Mouse (Mus musculus) hindbrain, embryonic 16.5 days (tissue): ENCODE results near the gene Lgi4. TPM values are rescaled to one million over a fixed set of nuclear protein-coding genes. Genes with fewer than 3 reads are reported as not detected.

Experiments
- ATAC-seq: fragments of 200-750 bp; cut with Nextera tagmentation; 2 replicates; pipeline ENCODE4 v1.8.0; 2017; ENCODE audit warnings: moderate TSS enrichment, moderate library complexity
- H3K27ac ChIP-seq: fragments of 300-500 bp; sonication (generic); 2 replicates; pipeline ENCODE4 v1.5.1; 2014; ENCODE audit warnings: low read depth, mild to moderate bottlenecking, control low read depth, low read length, moderate library complexity
- H3K27me3 ChIP-seq: fragments of 300-500 bp; sonication (generic); replicated peaks from 2 replicates; pipeline ENCODE4 v1.6.1; 2014; ENCODE audit warnings: low read length; ENCODE audit not compliant: control insufficient read depth, insufficient read depth
- H3K36me3 ChIP-seq: fragments of 300-500 bp; sonication (generic); 2 replicates; pipeline ENCODE4 v1.6.1; 2014; ENCODE audit warnings: mild to moderate bottlenecking, low read length, moderate library complexity, mixed read lengths; ENCODE audit not compliant: control insufficient read depth, insufficient read depth
- H3K4me1 ChIP-seq: fragments of 300-500 bp; sonication (generic); 2 replicates; pipeline ENCODE4 v1.6.1; 2014; ENCODE audit warnings: low read depth, low read length; ENCODE audit not compliant: control insufficient read depth, insufficient read depth
- H3K4me2 ChIP-seq: fragments of 300-500 bp; sonication (generic); 2 replicates; pipeline ENCODE4 v1.6.1; 2014; ENCODE audit warnings: mild to moderate bottlenecking, low read length, control low read depth, moderate library complexity
- H3K4me3 ChIP-seq: fragments of 300-500 bp; sonication (generic); 2 replicates; pipeline ENCODE4 v1.5.1; 2014; ENCODE audit warnings: mild to moderate bottlenecking, low read length, control low read depth, moderate library complexity
- H3K9ac ChIP-seq: fragments of 300-500 bp; sonication (generic); 2 replicates; pipeline ENCODE4 v1.6.1; 2014; ENCODE audit warnings: low read depth, mild to moderate bottlenecking, control low read depth, low read length, moderate library complexity
- H3K9me3 ChIP-seq: fragments of 300-500 bp; sonication (generic); 2 replicates; pipeline ENCODE4 v1.6.1; 2014; ENCODE audit warnings: mild to moderate bottlenecking, low read length, moderate library complexity; ENCODE audit not compliant: control insufficient read depth
- WGBS: fragments of 180-500 bp; shearing (Covaris S2); extraction: QIAGEN DNeasy Blood & Tissue Kit; methylation state at CpG from one replicate; pipeline ENCODE4 v1.1.7; 2014; 5-methylcytosine and 5-hydroxymethylcytosine counted together
- polyA plus RNA-seq: library from polyadenylated mRNA; unstranded; fragments of >200 nt; fragmentation: Nextera tagmentation; extraction: Ambion mirVana; gene quantifications from 2 replicates; pipeline ENCODE4 v1.2.1, GENCODE M21; 2015

Lgi4 gene
- polyA plus RNA-seq, 1 experiment from 2014 or later = 0.65 TPM

DNA sequence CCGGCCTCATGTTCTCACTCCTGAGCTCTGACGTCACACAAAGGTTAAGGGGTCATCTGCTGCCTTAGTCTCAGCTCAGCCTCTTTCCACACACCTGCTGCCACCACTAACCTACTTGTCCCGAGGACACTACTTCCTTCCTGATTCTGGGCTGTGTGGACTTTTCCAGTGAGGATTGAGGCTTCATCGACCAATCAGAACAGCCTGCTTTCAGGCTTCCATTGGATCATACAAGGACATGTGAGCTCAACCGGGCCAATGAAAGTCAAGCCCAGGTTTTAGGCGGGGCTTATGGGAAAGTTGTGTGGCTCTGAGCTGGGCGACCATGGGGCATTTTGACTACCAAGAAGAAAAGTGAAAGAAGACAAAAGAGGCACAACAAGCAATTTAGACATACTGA, 22.2 kb upstream of the Lgi4 start:
- no peak overlapping the region for H3K4me2 ChIP-seq
- ATAC-seq = no peak
- no peak overlapping the region for H3K9ac ChIP-seq
- H3K27ac ChIP-seq = no peak overlapping the region
- no peaks in the 10 kb centered on the region for H3K9me3 ChIP-seq
- H3K36me3 ChIP-seq = no peaks in the 10 kb centered on the region
- no peak overlapping the region for H3K4me3 ChIP-seq
- peaks cover 7% of the 10 kb centered on the region for H3K27me3 ChIP-seq
- H3K4me1 ChIP-seq = no peaks in the 10 kb centered on the region
- WGBS = 89% methylated on average over 7 of the region's 7 CpGs

DNA sequence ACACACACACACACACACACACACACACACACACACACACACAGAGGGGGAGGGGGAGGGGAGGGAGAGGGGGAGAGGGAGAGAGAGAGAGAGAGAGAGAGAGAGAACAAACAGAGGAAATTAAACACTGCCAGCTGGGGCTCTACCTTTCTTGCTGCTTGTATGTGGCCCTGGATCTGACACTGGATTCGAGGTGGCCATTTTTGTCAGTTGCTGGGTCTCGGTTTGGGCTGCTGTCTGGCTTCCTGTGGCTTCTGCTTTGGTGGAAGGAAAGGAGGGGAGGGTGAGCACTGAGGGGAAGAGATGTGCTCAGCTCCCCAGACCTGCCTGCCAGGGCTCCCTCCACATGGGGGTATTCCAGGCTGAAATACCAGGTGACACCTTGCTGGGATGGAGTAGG, 21.5 kb upstream of the Lgi4 start:
- no peak overlapping the region for H3K4me3 ChIP-seq
- WGBS = 78% methylated on average over 2 of the region's 2 CpGs
- H3K27ac ChIP-seq = no peak overlapping the region
- H3K27me3 ChIP-seq = peaks cover 14% of the 10 kb centered on the region
- no peaks in the 10 kb centered on the region for H3K4me1 ChIP-seq
- no peaks in the 10 kb centered on the region for H3K9me3 ChIP-seq
- H3K36me3 ChIP-seq = no peaks in the 10 kb centered on the region
- no peak for ATAC-seq
- no peak overlapping the region for H3K9ac ChIP-seq
- no peak overlapping the region for H3K4me2 ChIP-seq

DNA sequence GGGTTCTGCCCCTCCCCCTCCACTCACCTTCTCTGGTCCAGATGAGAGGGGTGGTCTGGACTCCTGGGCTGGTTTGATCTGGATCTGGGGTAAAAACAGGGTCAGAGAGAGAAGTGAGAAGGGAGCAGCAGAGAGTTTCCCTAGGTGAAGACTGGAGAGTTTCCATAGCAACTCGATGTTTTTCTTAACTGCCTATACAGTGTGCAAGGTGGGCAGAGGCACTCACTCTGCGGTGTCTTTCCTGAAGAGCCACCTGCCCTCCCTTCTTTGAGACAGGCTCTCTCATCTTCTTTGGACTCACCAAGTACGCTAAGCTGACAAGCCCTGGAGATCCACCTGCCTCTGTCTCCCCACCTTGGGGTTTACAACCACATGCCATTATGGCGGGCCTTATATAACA, 20.1 kb upstream of the Lgi4 start:
- H3K4me2 ChIP-seq = no peak overlapping the region
- ATAC-seq = no peak

GRCm38 (mm10) chr7:31040281-31041022, 18.7 kb upstream of the Lgi4 start:
- H3K27me3 ChIP-seq = peaks cover 33% of the 10 kb centered on the region
- H3K9ac ChIP-seq = no peak overlapping the region
- no peaks in the 10 kb centered on the region for H3K36me3 ChIP-seq
- H3K4me1 ChIP-seq = no peaks in the 10 kb centered on the region
- H3K4me2 ChIP-seq = no peak overlapping the region
- H3K9me3 ChIP-seq = no peaks in the 10 kb centered on the region
- ATAC-seq = no peak
- H3K27ac ChIP-seq = no peak overlapping the region
- no peak overlapping the region for H3K4me3 ChIP-seq
- 81% methylated on average over 12 of the region's 12 CpGs for WGBS

More for the DNA sequence above, 20.1 kb upstream of the Lgi4 start:
- no peak overlapping the region for H3K9ac ChIP-seq
- H3K9me3 ChIP-seq = no peaks in the 10 kb centered on the region
- H3K27me3 ChIP-seq = peaks cover 22% of the 10 kb centered on the region
- no peaks in the 10 kb centered on the region for H3K36me3 ChIP-seq
- no peak overlapping the region for H3K27ac ChIP-seq
- no peaks in the 10 kb centered on the region for H3K4me1 ChIP-seq
- 87% methylated on average over 4 of the region's 4 CpGs for WGBS
- H3K4me3 ChIP-seq = no peak overlapping the region

DNA sequence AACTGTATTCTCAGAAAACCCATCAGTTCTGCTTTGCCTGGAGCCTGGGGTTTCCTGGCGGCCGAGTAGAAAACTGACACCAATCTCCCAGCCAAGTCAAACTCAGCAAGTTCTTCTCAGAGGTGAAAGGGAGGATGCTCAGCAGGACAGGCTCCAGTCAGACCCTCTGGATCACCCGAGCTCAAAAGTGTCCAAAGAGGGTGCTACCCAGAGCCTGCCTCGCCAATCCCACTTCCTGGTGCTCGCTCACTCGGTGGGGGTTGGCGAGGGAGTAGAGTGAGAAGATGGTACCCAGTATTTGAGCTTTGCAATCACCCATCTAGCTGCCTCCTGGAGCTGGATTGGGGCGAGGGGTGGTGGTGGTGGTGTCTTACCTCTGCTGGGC, 18.1 kb upstream of the Lgi4 start:
- Histone ChIP-seq H3K4me1 (no peaks in the 10 kb centered on the region), H3K4me2 (no peak overlapping the region), H3K36me3 (no peaks in the 10 kb centered on the region), H3K9me3 (no peaks in the 10 kb centered on the region), H3K4me3 (no peak overlapping the region), H3K27ac (no peak overlapping the region), H3K9ac (no peak overlapping the region), H3K27me3 (peaks cover 33% of the 10 kb centered on the region)
- no peak for ATAC-seq
- 45% methylated on average over 8 of the region's 8 CpGs for WGBS

DNA sequence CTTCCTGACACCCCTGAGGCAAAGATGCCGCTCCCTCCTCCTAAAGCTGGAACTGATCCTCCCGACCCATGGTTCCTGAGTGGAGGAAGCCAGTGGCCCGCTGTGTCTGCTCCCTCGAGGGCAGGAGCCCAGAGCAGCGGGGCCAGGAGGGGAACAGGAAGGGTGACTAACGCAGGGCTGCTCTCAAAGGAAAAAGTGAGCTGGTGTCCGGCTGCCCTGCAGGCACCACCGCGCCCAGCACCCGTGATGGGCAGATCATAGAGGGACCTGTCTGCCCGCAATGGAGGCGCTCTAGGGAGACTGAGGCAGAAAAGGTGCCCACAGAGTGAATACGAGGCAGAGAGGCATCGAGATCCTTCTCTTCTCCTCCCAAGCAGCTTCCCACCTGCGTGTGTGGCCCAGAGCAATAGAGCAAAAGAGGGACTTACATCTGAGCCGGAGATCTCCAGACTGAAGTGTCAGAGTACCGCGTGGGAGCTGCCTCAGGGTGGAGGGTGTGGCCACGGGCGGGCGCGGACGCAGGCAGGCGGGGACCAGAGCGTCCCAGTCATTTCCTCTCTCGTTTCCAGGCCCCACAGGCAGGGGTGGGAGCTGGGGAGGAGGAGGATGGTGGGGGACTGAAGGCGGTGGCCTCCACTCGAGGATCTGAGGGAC, 17.4 kb upstream of the Lgi4 start:
- no peaks in the 10 kb centered on the region for H3K36me3 ChIP-seq
- H3K27ac ChIP-seq = no peak overlapping the region
- H3K4me2 ChIP-seq = peak overlapping the region; percentile 41
- H3K9me3 ChIP-seq = no peaks in the 10 kb centered on the region
- peak overlapping the region; percentile 33 for H3K9ac ChIP-seq
- no peaks in the 10 kb centered on the region for H3K4me1 ChIP-seq
- no peak for ATAC-seq
- peaks cover 33% of the 10 kb centered on the region for H3K27me3 ChIP-seq
- 5% methylated on average over 27 of the region's 28 CpGs for WGBS
- H3K4me3 ChIP-seq = peak overlapping the region; percentile 19

DNA sequence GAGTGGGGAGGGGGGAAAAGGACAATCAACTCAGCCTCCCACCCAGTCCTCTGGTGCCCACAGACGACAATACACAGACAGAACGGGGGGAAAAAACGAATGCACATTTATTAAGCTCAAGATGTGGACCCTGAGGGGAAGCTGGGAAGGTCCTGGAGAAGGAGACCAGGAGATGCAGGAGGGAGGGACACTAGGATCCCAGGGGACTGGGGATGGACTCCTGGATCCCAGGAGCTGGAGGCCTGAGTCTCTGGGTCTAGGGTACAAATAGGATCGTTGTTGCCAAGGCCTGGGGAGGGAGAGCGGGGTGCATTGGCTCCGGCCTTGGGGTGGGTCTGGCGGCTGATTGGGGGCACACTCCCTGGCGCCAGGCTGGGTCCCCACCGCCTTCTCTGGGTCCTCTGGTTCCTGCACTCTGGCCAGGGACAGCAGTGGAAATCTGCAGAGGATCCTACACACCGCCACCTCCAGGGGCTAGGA, 16.7 kb upstream of the Lgi4 start, which contains the start of gene Fxyd5:
Fxyd5 (minus strand) TSS at position 51 of the 480 bp plus-strand sequence.
- peak within 1 kb of the TSS; percentile 19 for H3K4me3 ChIP-seq
- peak within 1 kb of the TSS; percentile 33 for H3K9ac ChIP-seq

DNA sequence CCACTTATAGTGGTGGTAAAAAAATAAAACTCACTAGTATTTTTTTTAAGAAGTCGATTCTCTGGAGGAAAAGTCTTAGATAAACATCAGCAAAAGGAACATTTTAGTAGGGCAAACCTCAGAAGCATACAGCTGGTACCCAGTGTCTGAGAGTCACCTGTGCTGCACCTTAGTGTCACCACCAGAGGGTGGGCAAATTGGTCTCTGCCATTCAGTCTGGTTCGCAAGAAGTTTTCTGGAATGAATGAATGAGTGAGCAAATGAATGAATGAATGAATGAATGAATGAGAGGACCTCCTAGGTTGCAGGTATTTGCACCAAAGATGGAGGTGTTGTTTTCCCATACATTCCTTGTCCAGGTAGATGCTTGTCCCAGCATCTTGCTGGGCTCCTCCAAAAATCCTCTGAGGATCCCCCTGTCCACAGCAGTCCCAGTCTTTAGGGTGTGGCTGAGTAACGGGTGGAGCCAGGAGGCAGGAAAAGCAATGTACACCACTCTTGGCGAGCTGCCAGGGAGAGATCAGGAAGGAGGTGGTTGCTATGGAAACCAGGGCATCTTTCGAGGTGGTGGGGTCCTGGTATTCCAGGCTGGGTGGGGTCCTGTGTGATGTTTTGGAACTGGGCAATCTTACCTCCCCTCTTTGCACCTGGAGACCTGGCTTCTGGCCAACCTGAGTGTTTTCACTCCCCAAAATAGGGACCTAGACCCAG, 9.9 kb upstream of the Lgi4 start:
- Histone ChIP-seq H3K36me3 (no peaks in the 10 kb centered on the region), H3K4me1 (peaks cover 33% of the 10 kb centered on the region), H3K27me3 (peaks cover 25% of the 10 kb centered on the region), H3K9ac (peak overlapping the region; percentile 71), H3K4me2 (peak overlapping the region; percentile 66), H3K27ac (peak overlapping the region; percentile 68), H3K9me3 (no peaks in the 10 kb centered on the region), H3K4me3 (peak overlapping the region; percentile 52)
- 26% methylated on average over 4 of the region's 5 CpGs for WGBS
- peak; percentile 3; the same call in 1 of the 2 replicates for ATAC-seq

More for the DNA sequence above, 16.7 kb upstream of the Lgi4 start, which contains the start of gene Fxyd5:
- Histone ChIP-seq H3K27me3 (peaks cover 33% of the 10 kb centered on the region), H3K4me2 (peak within 1 kb of the TSS; percentile 41), H3K36me3 (no peaks in the 10 kb centered on the region), H3K27ac (no peak within 1 kb of the TSS), H3K4me1 (no peaks in the 10 kb centered on the region), H3K9me3 (no peaks in the 10 kb centered on the region)
- 38% methylated on average over 10 of the region's 10 CpGs for WGBS
- ATAC-seq = no peak

DNA sequence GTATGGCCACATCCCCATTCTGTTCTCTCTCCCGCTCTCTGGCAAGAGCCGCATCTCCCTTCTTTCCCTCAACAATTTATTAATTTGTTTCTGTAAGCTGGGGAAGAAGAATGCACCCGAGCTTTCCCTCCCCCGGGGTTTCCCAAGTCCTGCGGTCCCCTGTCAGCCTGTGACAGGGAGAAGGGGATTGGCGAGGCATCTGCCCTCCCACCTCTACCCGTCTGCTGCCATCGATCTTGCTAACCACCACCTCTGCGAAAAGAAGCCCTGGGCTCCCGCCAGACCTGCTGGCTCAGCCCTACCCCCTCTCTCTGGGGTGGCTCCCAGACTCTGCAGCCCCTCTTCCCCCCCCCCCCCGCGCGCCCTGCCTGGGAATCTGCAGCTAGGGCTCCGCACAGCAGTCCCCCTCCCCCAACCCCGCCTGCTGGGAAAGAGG, 9.3 kb upstream of the Lgi4 start:
- Histone ChIP-seq H3K9me3 (no peaks in the 10 kb centered on the region), H3K4me2 (peak overlapping the region; percentile 66), H3K36me3 (no peaks in the 10 kb centered on the region), H3K27me3 (peaks cover 24% of the 10 kb centered on the region), H3K27ac (peak overlapping the region; percentile 68), H3K4me3 (peak overlapping the region; percentile 52), H3K4me1 (peaks cover 33% of the 10 kb centered on the region), H3K9ac (peak overlapping the region; percentile 71)
- peak; percentile 48 for ATAC-seq
- 1% methylated on average over 11 of the region's 15 CpGs for whole genome bisulfite sequencing
